Mouse (Mus musculus) liver, embryonic 11.5 days (tissue): ENCODE measurements at regions not wholly inside any gene's neighbourhood (a gene's known extent, or its start where the extent isn't known, plus 50 kb on each side); places are given as distances from the start of the nearest gene placed in this dataset.

Experiments used
- ATAC-seq: fragments of 200-750 bp; cut with Nextera tagmentation; replicated peaks from 2 replicates; pipeline ENCODE4 v1.8.0; 2017; ENCODE audit warnings: moderate number of reproducible peaks, mild to moderate bottlenecking, moderate TSS enrichment, moderate library complexity; ENCODE audit not compliant: low FRiP score
- DNase-seq: peaks from one replicate; pipeline ENCODE4 v3.0.0-alpha.2; 2017; ENCODE audit warnings: low spot score
- H3K27ac ChIP-seq: fragments of 300-500 bp; sonication (generic); 2 replicates; pipeline ENCODE4 v1.5.1; 2014; ENCODE audit warnings: mild to moderate bottlenecking, low read depth, low read length, control low read depth
- H3K27me3 ChIP-seq: fragments of 300-500 bp; sonication (generic); replicated peaks from 2 replicates; pipeline ENCODE4 v1.6.1; 2014; ENCODE audit warnings: low read length, mixed read lengths; ENCODE audit not compliant: control insufficient read depth, insufficient read depth
- H3K36me3 ChIP-seq: fragments of 300-500 bp; sonication (generic); 2 replicates; pipeline ENCODE4 v1.6.1; 2014; ENCODE audit warnings: mild to moderate bottlenecking, low read length, moderate library complexity, mixed read lengths; ENCODE audit not compliant: control insufficient read depth, insufficient read depth
- H3K4me1 ChIP-seq: fragments of 300-500 bp; sonication (generic); replicated peaks from 2 replicates; pipeline ENCODE4 v1.6.1; 2014; ENCODE audit warnings: low read length, mixed read lengths; ENCODE audit not compliant: control insufficient read depth, insufficient read depth
- H3K4me2 ChIP-seq: fragments of 300-500 bp; sonication (generic); 2 replicates; pipeline ENCODE4 v1.6.1; 2014; ENCODE audit warnings: mild to moderate bottlenecking, control low read depth, moderate library complexity
- H3K4me3 ChIP-seq: fragments of 300-500 bp; sonication (generic); 2 replicates; pipeline ENCODE4 v1.5.1; 2014; ENCODE audit warnings: low read depth, low read length, control low read depth
- H3K9ac ChIP-seq: fragments of 300-500 bp; sonication (generic); 2 replicates; pipeline ENCODE4 v1.6.1; 2014; ENCODE audit warnings: low read depth, low read length, control low read depth
- H3K9me3 ChIP-seq: fragments of 300-500 bp; sonication (generic); 2 replicates; pipeline ENCODE4 v1.6.1; 2016; ENCODE audit warnings: low read length, inconsistent platforms, mixed read lengths; ENCODE audit not compliant: control insufficient read depth
- WGBS: fragments of 180-500 bp; shearing (Covaris S2); extraction: QIAGEN DNeasy Blood & Tissue Kit; methylation state at CpG from one replicate; pipeline ENCODE4 v1.1.7; 2014; 5-methylcytosine and 5-hydroxymethylcytosine counted together

GRCm38 (mm10) chr6:67088741-67089455, 51.6 kb upstream of the Gadd45a start:
- WGBS: 66% methylated on average over 21 of the region's 21 CpGs
- Histone ChIP-seq H3K27ac (no peak overlapping the region), H3K9me3 (no peaks in the 10 kb centered on the region), H3K36me3 (no peaks in the 10 kb centered on the region), H3K4me1 (peaks cover 12% of the 10 kb centered on the region), H3K9ac (no peak overlapping the region), H3K27me3 (no peaks in the 10 kb centered on the region), H3K4me2 (no peak overlapping the region), H3K4me3 (no peak overlapping the region)
- DNase-seq (no peak), ATAC-seq (no peak)

- H3K4me3 ChIP-seq: no peak overlapping the region
- 63% methylated on average over 5 of the region's 5 CpGs for WGBS
- H3K27ac ChIP-seq: no peak overlapping the region
- no peaks in the 10 kb centered on the region for H3K27me3 ChIP-seq
- H3K36me3 ChIP-seq: no peaks in the 10 kb centered on the region
- DNase-seq (no peak), ATAC-seq (no peak)
- H3K4me1 ChIP-seq: peaks cover 12% of the 10 kb centered on the region
- no peaks in the 10 kb centered on the region for H3K9me3 ChIP-seq
- no peak overlapping the region for H3K4me2 ChIP-seq
- H3K9ac ChIP-seq: no peak overlapping the region
Measured at GRCm38 (mm10) chr6:67087837-67088440, 50.7 kb upstream of the Gadd45a start.

- Histone ChIP-seq H3K4me1 (peaks cover 12% of the 10 kb centered on the region), H3K4me2 (no peak overlapping the region), H3K27ac (no peak overlapping the region), H3K4me3 (no peak overlapping the region), H3K9ac (no peak overlapping the region), H3K9me3 (no peaks in the 10 kb centered on the region), H3K27me3 (no peaks in the 10 kb centered on the region), H3K36me3 (no peaks in the 10 kb centered on the region)
- no peak for DNase-seq
- 18% methylated on average over 3 of the region's 3 CpGs for WGBS
- ATAC-seq: peak; percentile 52
Measured at GRCm38 (mm10) chr6:67087393-67087792, 50.1 kb upstream of the Gadd45a start.
